8 mouse cellular contexts compared by ENCODE assay signal in genomic region chr11:103326950-103327349, GRCm38 (mm10). TPM values are rescaled to one million over a fixed set of nuclear protein-coding genes. Genes with fewer than 3 reads are reported as not detected.
DNase-seq lines count a peak whose midpoint lies in the region; ATAC-seq and TF ChIP-seq lines count a peak whose summit lies in the region.
"Had no signal": no experiment of that assay in that cellular context is flagged by ENCODE, and none has a peak within 500 bp of the region (broad histone marks: within the 10 kb centered on the region; RNA-seq: fewer than 3 reads in every experiment).

No protein-coding gene starts in this region.

- no peaks in the 10 kb centered on the region for H3K79me2 ChIP-seq in MEL (ENCODE audit: control insufficient read depth, insufficient read depth, low read length, poor library complexity)

- peak; percentile 85 to 96 (median 95) for TF ChIP-seq CTCF in MEL (IDR thresholded peaks at IDR 0.05 in 2 of 3, conservative IDR thresholded peaks at IDR 0.05 in 1 of 3; ENCODE audit: control insufficient read depth in 1 of 3, insufficient read depth in 1 of 3, low read depth in 2 of 3, low read length in 3 of 3, poor library complexity in 1 of 3, severe bottlenecking in 1 of 3)
- peak; percentile 94 for TF ChIP-seq CTCF in cerebellum, adult 2 months (IDR thresholded peaks at IDR 0.05; ENCODE audit: borderline replicate concordance, insufficient read depth, low read depth, low read length)
- TF ChIP-seq CTCF in spleen, adult 2 months (IDR thresholded peaks at IDR 0.05; ENCODE audit: extremely low read depth, insufficient read depth, insufficient read length, insufficient replicate concordance): peak; percentile 75; the same call in 1 of the 2 replicates

- 16% methylated on average over 5 of the region's 5 CpGs for WGBS in cerebellum, adult 2 months
- 15% methylated on average over 5 of the region's 5 CpGs for WGBS in spleen, adult 2 months

- no peaks in the 10 kb centered on the region for H3K27me3 ChIP-seq in MEL (ENCODE audit: control insufficient read depth in 1 of 2, insufficient read depth in 2 of 2, low read length in 2 of 2)
- no peaks in the 10 kb centered on the region for H3K27me3 ChIP-seq in cerebellum, adult 2 months (ENCODE audit: control insufficient read depth, insufficient read depth, low read length)
- H3K27me3 ChIP-seq in spleen, adult 2 months (ENCODE audit: control insufficient read depth, insufficient read depth, low read length): no peaks in the 10 kb centered on the region

- no peak overlapping the region for H3K4me3 ChIP-seq in MEL (ENCODE audit: control insufficient read depth in 1 of 2, insufficient read depth in 1 of 2, low read depth in 2 of 2, low read length in 2 of 2)
- H3K4me3 ChIP-seq in cerebellum, adult 2 months (replicated peaks; ENCODE audit: insufficient read depth, low read depth, low read length): no peak overlapping the region
- H3K4me3 ChIP-seq in spleen, adult 2 months (ENCODE audit: extremely low read depth, insufficient read depth, insufficient read length): no peak overlapping the region
- H3K4me3 ChIP-seq: liver, embryonic 15.5 days had no signal

- peak; percentile 79 for ATAC-seq in CD4-positive, CD25-positive, alpha-beta regulatory T cell, adult 4 months
- peak; percentile 89 for ATAC-seq in megakaryocyte, adult 5-6 weeks (ENCODE audit: poor library complexity, severe bottlenecking)

- H3K9ac ChIP-seq in MEL (ENCODE audit: control insufficient read depth, low read depth, low read length, poor library complexity, severe bottlenecking): no peak overlapping the region
- H3K9ac ChIP-seq: liver, embryonic 15.5 days had no signal

- H3K36me3 ChIP-seq in MEL (ENCODE audit: control insufficient read depth in 1 of 2, insufficient read depth in 2 of 2, low read length in 2 of 2): no peaks in the 10 kb centered on the region
- H3K36me3 ChIP-seq in spleen, adult 2 months (ENCODE audit: control insufficient read depth, insufficient read depth, low read length): peaks cover 6% of the 10 kb centered on the region
- H3K36me3 ChIP-seq: liver, embryonic 15.5 days had no signal

- no peak for TF ChIP-seq POLR2A in MEL (IDR thresholded peaks at IDR 0.05; ENCODE audit: control insufficient read depth in 1 of 2, insufficient read depth in 1 of 2, low read depth in 1 of 2, low read length in 2 of 2, poor library complexity in 1 of 2)
- TF ChIP-seq POLR2A in cerebellum, adult 2 months (IDR thresholded peaks at IDR 0.05; ENCODE audit: borderline replicate concordance, insufficient read depth, low read length): no peak
- TF ChIP-seq POLR2A in spleen, adult 2 months (IDR thresholded peaks at IDR 0.05; ENCODE audit: low read depth, low read length): no peak

- DNase-seq in MEL (ENCODE audit: low read depth, low spot score): peak; percentile 84
- peak; percentile 66 to 82 for DNase-seq in cerebellum, adult 2 months
- peak; percentile 86 for DNase-seq in gastrocnemius, postnatal 10 days
- peak; percentile 91 to 92 for DNase-seq in layer of hippocampus, postnatal 10 days (ENCODE audit: low spot score in 2 of 2)
- peak; percentile 56 to 70 for DNase-seq in spleen, adult 2 months (ENCODE audit: low read depth in 1 of 2, low spot score in 2 of 2)

- peak; percentile 77 for TF ChIP-seq RAD21 in MEL (IDR thresholded peaks at IDR 0.05; ENCODE audit: low read depth, low read length)

- H3K27ac ChIP-seq in MEL (ENCODE audit: control insufficient read depth, low read depth, low read length): no peak overlapping the region
- H3K27ac ChIP-seq in cerebellum, adult 2 months (ENCODE audit: insufficient read depth, low read length): no peak overlapping the region
- no peak overlapping the region for H3K27ac ChIP-seq in spleen, adult 2 months (ENCODE audit: insufficient read depth, low read length)
- H3K27ac ChIP-seq: liver, embryonic 15.5 days had no signal

- TF ChIP-seq EP300 in MEL (IDR thresholded peaks at IDR 0.05; ENCODE audit: low read depth in 1 of 2, low read length in 2 of 2): no peak

- no peaks in the 10 kb centered on the region for H3K9me3 ChIP-seq in MEL (replicated peaks; ENCODE audit: insufficient read depth, low read length)
- H3K9me3 ChIP-seq: liver, embryonic 15.5 days had no signal

- H3K4me1 ChIP-seq in MEL (ENCODE audit: control insufficient read depth in 1 of 2, insufficient read depth in 2 of 2, low read length in 2 of 2): no peaks in the 10 kb centered on the region
- H3K4me1 ChIP-seq in cerebellum, adult 2 months (ENCODE audit: control insufficient read depth, insufficient read depth, low read length): no peaks in the 10 kb centered on the region
- H3K4me1 ChIP-seq in spleen, adult 2 months (ENCODE audit: control insufficient read depth, insufficient read depth, insufficient read length): no peaks in the 10 kb centered on the region

TF ChIP-seq in MEL, 35 proteins besides CTCF, POLR2A, EP300 and RAD21:
- TF ChIP-seq ETS1 (IDR thresholded peaks at IDR 0.05; ENCODE audit: low read depth, low read length): no peak
- no peak for TF ChIP-seq TBP (IDR thresholded peaks at IDR 0.05; ENCODE audit: low read depth, low read length)
- TF ChIP-seq E2F4 (IDR thresholded peaks at IDR 0.05; ENCODE audit: borderline replicate concordance, low read depth, low read length): no peak
- no peak for TF ChIP-seq GABPA (IDR thresholded peaks at IDR 0.05; ENCODE audit: low read depth, low read length)
- peak; percentile 65 for TF ChIP-seq ELF1 (IDR thresholded peaks at IDR 0.05; ENCODE audit: low read depth, low read length)
- no peak for TF ChIP-seq GATA1 (IDR thresholded peaks at IDR 0.05; ENCODE audit: low read depth, low read length)
- peak; percentile 76 for TF ChIP-seq ZC3H11A (IDR thresholded peaks at IDR 0.05; ENCODE audit: low read depth, low read length)
- no peak for TF ChIP-seq NRF1 (IDR thresholded peaks at IDR 0.05; ENCODE audit: insufficient read depth, low read depth, low read length, poor library complexity, severe bottlenecking)
- 0 out of 2 replicates have a peak, but pooled peaks have one; percentile 46 for TF ChIP-seq HCFC1 (IDR thresholded peaks at IDR 0.05; ENCODE audit: low read depth, low read length)
- no peak for TF ChIP-seq BHLHE40 (IDR thresholded peaks at IDR 0.05; ENCODE audit: borderline replicate concordance, low read depth, low read length)
- no peak for TF ChIP-seq ZNF384 (IDR thresholded peaks at IDR 0.05; ENCODE audit: low read depth, low read length)
- no peak for TF ChIP-seq KAT2A (conservative IDR thresholded peaks at IDR 0.05; ENCODE audit: low read depth, low read length)
- peak; percentile 92 for TF ChIP-seq SMC3 (IDR thresholded peaks at IDR 0.05; ENCODE audit: low read depth, low read length)
- TF ChIP-seq POLR2AphosphoS2 (IDR thresholded peaks at IDR 0.05; ENCODE audit: low read length): no peak

RNA-seq across cellular contexts. Expression of gene Arhgap27, which starts 36.5 kb away (rescaled TPM):
- polyA plus RNA-seq in CD4-positive, CD25-positive, alpha-beta regulatory T cell, adult 4 months (2017; shearing (Covaris generic)): 10 to 100 TPM; 21.4 to 36.6 TPM
- total RNA-seq in MEL (2012; rRNA removed): 6.3 TPM in 2 replicates
- polyA plus RNA-seq in MEL (2012; ENCODE audit: insufficient read depth in 1 of 2, insufficient read length in 2 of 2, low read depth in 1 of 2, low replicate concordance in 2 of 2, missing spikeins in 1 of 2): 10 to 100 TPM in 1 of 2 experiments, not detected in 1; 15.0 TPM
- polyA plus RNA-seq in cerebellum, adult 2 months (2012; rRNA removed): 20.7 and 21.1 TPM in 2 replicates
- 10 to 100 TPM in 1 of 2 experiments, 1 to 10 TPM in 1; 9.7 to 12.6 TPM for total RNA-seq in gastrocnemius, postnatal 10 days (2021)
- 1 to 10 TPM; 8.7 to 9.3 TPM for total RNA-seq in layer of hippocampus, postnatal 10 days (2021)
- 20.1 and 20.5 TPM in 2 replicates for total RNA-seq in megakaryocyte, adult 5-6 weeks (2015)
- 20.1 and 21.9 TPM in 2 replicates for total RNA-seq in megakaryocyte, adult 5-6 weeks (2017)
- polyA plus RNA-seq in spleen, adult 2 months (2012; rRNA removed): 90.0 and 101 TPM in 2 replicates

RNA-seq across cellular contexts. Expression of gene Map3k14, which starts 59.7 kb away (rescaled TPM):
- polyA plus RNA-seq in CD4-positive, CD25-positive, alpha-beta regulatory T cell, adult 4 months (2017; shearing (Covaris generic)): 10 to 100 TPM; 29.6 to 50.3 TPM
- total RNA-seq in MEL (2012; rRNA removed): 0.36 and 0.39 TPM in 2 replicates
- polyA plus RNA-seq in MEL (2012; ENCODE audit: insufficient read depth in 1 of 2, insufficient read length in 2 of 2, low read depth in 1 of 2, low replicate concordance in 2 of 2, missing spikeins in 1 of 2): under 1 TPM in 1 of 2 experiments, not detected in 1; 0.99 TPM
- polyA plus RNA-seq in cerebellum, adult 2 months (2012; rRNA removed): 6.0 and 6.1 TPM in 2 replicates
- total RNA-seq in gastrocnemius, postnatal 10 days (2021): 1 to 10 TPM; 3.3 to 5.0 TPM
- total RNA-seq in layer of hippocampus, postnatal 10 days (2021): 1 to 10 TPM; 3.7 to 3.8 TPM
- total RNA-seq in megakaryocyte, adult 5-6 weeks (2015): 14.5 and 16.6 TPM in 2 replicates
- 15.4 and 15.7 TPM in 2 replicates for total RNA-seq in megakaryocyte, adult 5-6 weeks (2017)
- 49.6 and 57.7 TPM in 2 replicates for polyA plus RNA-seq in spleen, adult 2 months (2012; rRNA removed)
